Mouse (Mus musculus) T-cell, adult 2 months (primary cell): ENCODE measurements around the gene Lhx5.

Experiments used
- DNase-seq: peaks from one replicate; pipeline ENCODE4 v3.0.0; 2022; ENCODE audit warnings: low spot score

The Lhx5 gene

DNA sequence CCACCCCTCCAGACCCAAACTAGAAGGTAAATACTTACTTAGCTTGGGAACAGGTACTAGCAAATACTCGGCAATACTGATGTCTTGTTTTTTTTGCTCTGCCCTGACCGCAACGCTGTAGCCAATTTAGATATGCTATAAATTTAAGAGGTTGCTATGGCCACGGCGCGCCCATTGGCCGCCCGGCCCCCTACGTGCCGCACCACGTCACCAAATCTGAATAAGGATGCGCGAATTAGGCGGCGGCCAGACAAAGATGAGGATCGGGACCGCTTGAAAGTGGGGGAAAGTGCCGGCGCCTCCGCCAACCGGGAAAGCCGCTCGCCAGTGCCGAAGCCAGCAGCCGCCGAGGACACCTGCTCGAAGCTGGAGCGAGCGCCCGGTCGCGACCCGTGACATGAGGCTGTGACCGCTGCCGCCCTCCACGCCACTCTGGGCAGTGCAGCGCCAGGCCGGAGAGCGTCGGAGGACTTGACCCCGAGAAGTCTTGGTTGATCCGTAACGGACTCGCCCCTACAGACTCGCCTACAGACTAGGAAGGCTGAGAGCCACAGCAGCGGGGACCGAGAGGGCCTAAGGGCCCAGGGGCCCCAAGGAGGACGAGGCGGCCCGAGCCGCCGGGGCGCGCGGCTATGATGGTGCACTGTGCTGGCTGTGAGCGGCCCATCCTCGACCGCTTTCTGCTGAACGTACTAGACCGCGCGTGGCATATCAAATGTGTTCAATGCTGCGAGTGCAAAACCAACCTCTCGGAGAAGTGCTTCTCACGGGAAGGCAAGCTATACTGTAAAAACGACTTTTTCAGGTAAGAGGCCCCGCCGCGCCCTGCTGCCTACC lies at the start of gene Lhx5:
Gene Lhx5, plus strand, starts transcription at position 51 of the 837 bp plus-strand sequence.
- DNase-seq: no peak

DNA sequence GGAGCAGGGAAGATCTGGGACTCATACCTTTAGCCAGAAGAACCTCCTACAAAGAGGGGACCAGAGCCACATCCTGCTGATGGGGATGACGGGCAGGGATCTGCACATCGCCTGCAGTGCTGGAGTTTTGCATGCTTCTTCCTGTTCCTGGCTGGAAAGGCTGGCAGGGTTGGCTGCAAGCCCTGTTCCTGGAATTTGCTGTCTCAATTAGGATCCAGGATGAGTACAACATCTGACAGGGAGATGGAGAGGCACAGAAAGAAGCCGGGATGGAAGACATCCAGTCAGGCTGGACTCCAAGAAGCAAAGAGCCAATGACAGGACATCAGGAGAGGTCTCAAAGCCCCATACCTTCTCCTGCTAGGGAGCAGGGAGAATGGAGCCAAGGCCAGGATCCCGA lies 45.1 kb upstream of the Lhx5 start:
- DNase-seq: no peak

DNA sequence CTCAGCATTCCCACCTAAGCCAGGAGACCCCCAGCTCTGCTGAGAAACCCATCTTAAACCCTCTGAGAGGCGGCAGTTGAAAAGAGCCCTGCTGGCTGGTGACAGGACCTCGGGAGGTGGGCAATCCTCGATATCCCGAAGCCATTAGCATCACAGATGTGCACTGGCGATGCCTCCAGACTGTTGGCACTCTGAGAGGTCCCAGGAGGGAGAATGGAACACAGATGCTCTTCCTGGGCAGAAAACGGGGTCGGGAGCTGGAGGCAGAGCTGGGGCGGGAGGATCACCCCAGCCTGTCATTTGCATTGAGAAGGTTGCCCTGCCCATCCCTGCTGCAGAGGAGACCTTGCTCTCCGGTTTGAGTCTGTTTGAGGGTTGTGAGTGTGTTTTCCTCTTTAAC lies 42.7 kb upstream of the Lhx5 start:
- no peak for DNase-seq

DNA sequence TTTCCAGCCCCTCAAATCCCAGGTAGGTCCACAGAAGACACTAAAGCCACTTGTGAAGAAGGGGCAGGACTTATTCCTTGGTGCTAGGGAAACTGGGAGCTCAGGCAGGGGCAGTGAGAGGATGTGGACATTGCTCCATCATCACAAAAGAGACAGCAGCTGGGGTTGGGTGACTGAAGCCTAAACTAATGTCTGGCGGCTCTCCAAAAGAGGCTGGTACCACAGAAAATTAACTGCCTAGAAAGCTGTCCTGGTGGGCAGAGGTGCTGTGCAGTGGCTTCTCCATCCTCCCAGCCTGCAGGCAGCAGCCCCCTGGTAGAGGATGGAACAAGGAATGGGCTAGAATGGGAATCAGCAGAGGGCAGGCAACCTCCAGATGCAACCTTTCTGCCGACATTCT lies 41.5 kb upstream of the Lhx5 start:
- DNase-seq: no peak

DNA sequence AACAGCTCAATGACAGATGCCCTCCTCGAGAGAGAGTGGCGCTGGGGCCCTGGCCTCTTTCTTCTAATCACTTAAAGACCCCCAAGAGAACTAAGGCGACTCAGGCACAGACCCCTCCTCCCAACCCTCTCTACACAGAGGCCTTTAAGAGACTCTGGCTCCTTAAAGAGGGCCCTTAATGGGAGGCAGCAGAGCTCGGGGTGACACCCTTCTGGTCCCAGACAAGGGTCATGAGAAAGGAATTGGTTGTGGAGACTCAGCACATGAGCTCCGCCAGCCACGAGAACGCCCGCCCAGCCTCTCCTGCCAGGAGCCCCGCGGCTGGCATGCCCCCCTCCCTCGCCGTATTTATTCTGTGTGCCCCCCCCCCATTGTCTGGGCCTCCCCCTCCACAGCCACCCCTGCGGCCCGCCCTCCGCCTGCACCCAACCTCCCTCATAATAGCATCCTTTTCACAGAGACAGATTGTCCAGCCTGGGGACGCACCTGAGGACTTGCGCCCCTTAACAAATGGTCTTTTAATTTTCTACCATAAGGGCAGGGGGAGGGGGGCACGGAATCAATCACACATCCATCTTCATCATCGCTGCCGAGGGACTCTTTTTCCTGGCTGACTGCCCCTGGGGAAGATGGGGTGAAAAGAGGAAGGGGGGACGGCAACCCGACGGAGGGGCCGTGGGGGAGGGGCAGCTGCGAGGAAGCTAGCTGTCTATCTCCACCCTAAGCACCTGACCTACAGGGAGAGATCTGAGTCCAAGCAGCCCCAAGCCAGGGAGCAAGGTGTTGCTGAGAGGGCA lies 37.4 kb upstream of the Lhx5 start:
- DNase-seq: no peak

DNA sequence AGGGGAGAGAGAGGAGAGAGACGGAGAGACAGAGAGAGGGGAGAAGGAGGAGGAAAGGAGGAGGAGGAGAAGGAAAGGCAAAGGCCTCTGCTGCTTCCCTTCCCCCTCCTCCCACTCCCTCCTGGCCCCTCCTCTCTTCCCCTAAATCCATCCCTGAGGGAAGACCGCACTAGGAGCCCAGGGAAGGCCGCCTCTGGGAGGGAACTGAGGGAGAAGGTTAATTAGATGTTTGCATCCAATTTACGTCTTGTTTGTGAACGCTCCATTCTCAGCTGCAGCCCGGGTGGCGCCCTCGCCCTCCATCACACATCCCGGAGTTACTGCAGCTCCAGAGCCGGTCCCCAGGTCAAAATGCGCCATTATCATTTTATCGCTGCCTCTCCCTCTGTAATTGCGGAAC lies 33.5 kb upstream of the Lhx5 start:
- no peak for DNase-seq

DNA sequence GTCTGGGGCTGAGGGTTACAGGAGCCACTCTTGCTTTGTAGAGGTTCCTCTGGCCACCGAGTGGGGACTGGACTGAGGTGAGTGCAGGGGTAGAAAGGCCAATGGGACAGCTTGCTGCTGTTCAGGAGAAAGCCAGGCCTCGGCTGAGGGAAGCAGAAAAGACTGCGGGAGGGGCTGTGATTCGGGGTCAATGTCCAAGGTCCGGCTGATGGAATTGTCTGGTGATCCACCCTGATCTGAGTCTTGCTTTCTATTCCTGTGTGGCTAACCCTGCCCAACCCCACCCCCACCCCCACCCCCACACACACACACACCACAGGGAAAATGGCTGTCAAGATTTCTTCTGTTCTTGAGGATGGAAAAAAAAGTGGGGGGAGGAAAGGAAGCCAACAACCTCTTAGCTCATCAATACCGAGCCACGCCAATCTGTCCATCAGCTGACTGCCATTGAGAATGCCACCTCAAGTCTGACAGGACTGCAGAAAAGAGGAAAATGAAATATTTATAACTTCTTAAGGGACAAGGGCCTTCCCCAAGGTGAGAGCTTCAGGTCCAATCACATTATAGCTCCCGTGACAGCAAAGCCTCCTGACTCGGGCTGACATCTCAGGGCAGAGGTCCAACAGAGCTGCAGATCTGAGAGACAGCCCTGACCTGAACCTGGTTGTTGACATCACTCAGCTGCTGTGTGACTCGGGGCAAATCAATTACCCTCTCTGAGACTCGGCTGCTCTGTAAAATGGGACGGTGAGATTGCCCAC lies 26.5 kb upstream of the Lhx5 start:
- DNase-seq: no peak

DNA sequence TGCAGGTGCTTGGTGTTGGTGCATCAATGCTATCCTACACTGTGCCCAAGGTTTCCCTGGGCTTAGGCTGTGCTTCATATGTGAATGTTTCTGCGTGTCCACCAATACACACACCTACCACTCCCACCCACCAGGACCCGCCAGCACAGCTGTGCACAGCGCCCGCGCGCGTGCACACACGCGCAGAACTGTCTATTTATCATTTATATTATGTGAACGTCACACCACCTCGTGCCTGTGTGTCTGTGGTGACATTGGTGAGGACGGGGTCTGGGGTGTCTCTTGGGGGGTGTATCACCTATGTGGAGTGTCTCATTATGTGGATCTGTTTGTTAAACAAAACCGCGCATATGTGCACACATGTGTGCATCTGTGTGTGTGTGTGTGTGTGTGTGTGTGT lies 22.6 kb upstream of the Lhx5 start:
- no peak for DNase-seq

DNA sequence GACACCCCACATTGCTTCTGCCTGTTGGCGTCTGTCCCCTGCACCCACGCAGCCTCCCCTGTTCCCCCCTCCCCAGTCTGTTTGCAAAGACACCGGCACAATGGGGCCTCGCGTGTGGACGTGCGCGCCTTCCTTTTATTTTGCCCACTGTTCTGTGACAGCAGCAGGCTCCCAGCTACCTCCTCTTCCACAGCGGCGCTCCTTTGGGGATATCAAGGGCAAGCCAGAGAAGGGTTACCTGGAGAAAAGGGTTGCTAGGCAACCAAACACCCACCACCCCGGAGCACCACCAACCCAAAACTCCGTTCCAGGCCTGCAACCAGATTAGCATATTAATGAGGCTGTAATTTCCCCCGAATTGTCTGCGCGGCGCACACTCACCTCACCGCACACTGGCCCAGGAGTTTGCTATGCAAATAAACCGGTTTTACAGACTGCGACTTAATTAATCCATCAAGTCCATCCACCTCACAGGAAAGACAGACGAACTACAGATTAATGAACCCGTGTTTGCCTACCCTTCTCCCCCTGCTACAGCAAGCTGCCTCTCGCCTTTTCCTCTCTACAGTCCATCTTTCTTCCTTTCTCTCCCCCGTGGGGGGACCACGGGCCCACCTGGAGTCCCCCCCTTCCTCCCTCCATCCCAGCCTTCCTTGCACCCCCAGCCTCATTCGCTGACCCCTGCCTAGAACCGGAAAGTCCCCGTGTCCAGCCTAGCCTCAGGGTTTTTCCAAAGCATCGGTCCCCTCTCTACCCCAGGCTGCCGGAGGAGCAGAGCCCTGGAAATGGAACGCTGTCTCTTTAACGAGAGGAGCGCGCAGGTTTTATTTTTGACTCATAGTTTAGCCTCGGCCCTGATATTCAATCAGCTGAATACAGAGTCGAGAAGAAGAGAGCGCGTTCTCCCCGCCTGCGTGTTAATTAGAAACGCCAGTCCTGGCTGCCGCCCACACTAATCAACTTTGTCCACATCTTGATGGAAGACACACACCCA lies 21.8 kb upstream of the Lhx5 start:
- no peak for DNase-seq

DNA sequence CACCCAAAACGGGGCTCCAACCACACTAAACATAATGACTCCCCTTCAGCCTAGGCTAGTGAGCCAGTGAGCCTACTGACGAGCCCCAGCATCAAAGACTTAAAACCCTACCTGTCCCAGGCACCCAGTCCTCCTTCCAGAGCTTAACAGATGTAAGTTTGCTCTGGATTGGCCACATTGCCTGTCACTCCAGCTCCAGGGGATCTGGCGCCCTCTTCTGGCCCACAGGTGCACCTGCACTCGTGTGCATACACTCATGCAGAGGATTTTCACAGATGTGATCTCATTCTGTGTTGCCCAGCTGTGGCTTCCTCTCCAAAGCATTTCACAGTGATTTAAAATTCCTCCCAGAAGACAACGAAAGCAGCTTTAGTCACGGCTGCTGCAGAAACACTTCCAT lies 18.1 kb upstream of the Lhx5 start:
- no peak for DNase-seq

DNA sequence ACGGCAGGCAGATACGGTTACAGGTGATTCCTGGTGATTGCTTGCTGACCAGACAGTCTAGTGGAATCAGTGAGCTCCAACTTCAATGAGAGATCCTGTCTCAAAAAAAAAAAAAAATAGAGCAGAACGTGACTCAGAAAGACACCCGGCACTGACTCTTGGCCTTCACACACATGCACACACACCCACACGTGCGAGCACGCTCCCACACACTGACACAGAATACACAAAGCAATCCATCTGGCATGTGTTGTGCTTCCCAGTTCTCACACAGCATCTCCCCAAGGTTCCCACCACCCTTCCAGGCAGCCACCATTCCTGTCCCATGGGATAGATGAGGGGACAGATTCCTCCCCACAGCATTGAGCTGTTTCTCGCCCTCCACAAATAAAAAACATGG lies 11.4 kb upstream of the Lhx5 start:
- DNase-seq: no peak

DNA sequence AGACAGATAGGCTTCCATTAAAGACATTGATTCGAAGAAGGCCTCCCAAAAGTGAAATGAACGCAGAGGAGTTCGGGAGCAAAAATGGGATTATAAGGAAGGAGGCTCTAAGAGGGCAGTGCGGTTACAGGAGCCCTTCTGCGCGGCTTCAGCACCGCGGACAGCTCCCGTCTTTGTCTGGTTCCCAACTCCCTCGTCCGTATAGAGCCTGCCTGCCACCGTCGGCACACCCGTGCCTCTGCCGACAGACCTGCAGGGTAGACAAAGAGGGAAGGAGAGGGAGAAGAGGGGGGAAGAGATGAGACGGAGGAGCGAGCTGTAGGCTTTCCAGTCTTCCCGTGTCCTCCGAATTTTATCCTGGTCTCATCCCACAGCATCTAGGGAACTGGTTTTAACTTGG lies 7.5 kb upstream of the Lhx5 start:
- no peak for DNase-seq

DNA sequence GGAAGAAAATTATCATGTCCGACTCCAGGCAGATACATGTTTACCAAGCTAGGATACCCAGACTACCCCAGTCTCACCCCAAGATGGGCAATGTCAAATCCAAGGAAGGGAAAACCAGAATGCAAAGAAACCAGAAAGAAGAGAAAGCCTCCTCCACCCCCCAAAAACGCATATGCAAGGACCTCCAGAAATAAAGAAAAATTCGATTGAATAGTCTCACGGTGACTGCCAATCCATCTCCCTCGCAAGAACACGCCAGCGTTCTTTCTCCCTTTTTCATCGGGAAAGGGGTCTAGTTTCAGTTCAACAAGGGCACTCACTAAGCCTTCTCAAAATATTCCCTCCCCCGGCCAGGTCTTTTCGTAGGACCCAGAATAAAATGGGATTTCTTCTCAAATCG lies 6.8 kb upstream of the Lhx5 start:
- no peak for DNase-seq

DNA sequence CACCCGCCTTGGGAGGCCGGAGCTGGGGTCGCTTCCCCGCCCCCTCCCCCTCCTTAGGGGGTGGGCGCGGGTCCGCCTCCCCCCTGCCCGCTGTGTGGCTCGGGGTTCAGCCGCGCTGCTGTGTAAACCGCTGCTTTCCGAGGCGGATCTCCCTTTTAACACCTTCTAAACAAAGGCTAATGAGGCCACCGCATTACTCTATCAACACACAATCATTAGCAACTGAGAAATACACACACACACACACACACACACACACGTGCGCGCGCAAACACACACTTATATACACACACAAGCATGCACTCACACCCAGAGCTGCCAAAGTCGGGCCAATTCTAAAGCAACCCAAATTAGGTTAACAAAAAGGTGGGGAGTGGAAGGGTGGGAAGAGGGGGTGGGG lies 5.8 kb upstream of the Lhx5 start:
- DNase-seq: no peak

DNA sequence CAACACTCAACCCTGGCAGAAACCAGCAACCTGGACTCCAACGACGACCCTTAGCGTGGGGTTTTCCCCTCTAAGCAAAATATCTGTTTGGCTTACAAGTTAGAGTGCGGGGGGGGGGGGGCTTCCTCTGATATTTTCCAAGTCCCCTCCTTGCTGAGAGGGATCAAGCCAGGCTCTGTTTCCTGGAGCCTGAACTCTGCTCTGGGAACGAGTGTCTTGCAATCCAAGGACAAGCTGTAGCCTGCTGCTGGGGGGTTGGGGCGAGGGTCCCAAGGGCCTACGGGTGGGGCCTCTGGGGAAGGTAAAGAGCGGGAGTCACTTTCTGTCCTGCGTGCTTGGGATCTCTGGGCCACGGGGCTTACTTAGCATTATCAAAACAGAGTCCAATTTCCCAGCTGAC lies 4.9 kb upstream of the Lhx5 start:
- no peak for DNase-seq

DNA sequence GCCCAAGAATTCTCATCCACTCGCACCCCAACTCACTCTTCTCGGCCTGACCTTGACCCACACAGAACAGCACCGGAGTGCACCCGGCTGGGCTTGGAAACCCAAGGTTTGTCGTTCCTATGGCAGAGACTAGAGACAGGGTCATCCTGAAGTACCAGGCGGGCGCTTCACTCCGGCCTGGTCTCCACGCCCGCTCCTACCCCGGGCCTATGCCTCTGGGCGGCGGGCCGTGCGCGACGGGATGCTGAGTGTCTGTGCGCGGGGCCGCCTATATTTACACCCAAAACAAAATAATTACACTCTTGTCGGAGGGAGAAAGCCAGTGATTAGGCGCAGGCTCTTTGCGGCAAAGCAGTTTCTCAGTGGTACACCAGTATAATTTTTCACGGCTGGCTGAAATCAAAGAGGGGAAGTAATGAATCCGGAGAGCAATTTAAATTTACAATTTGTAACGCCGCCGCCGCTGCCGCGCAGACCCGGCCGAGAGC lies 4.0 kb upstream of the Lhx5 start:
- no peak for DNase-seq

DNA sequence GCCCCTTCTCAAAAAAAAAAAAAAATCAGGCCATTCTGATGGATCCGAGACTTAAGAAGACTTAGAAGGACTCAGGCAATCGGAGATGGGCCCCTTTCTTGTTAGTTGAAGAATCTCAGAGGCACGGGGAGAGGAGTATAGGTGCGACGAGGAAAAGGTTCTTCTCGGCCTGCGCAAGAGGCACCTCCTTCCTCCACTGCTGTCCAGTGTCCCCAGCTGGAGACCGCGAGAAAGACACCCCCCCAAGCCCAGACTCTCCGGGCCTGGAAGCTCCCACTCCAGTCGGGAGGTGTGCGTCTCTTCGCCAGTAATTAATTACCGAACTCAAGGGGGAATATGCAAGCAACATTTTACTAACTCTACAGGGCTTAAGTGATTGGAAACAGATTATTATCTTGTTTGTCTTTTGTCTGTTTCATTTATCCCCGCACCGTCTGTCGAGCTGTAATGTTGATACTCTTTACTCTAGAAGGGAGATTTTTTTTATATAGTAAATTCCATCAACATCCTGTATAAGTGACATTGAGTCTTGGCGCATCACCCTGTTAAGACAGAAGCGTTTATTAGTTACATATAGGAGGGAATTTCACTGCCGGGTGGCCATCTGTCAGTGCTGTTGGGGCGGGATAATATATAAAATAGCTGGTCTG lies 3.2 kb upstream of the Lhx5 start:
- DNase-seq: no peak

DNA sequence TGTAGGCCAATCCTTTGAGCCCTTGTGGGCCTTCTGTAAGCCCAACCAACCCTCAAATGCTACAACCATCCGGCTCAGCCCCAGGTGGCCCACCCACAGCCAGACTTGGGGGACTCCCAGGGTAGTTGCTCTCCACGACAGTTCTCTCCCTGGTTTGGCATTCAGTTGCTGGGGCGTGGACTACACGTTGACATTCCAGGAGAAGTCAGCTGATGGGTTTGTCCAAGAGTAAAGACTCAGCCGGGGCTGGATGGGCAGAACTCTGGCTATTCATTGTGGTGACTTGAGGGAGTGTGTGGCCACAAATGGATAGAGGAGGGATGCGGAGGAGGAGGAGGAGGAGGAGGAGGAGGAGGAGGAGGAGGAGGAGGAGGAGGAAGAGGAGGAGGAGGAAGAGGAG lies 2.5 kb upstream of the Lhx5 start:
- DNase-seq: no peak

DNA sequence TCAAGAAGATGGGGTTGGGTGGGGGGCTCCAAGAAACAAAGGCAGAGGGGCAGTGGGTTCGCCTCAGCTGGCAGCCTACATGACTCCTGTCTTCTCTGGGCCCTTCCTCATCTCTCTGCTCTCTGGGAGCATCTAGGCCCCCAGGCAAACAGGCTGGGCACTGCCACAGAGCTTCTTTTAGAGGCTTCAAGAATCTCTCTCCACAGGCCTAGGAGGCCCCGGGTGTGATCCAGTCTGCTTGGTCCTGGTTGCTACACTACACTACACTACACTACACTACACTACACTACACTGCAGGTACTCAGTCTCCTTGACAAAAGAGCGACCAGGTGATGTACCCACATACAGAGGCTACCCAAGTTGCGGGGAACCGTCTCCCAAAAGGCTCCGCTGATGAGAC lies 1.8 kb upstream of the Lhx5 start:
- no peak for DNase-seq

DNA sequence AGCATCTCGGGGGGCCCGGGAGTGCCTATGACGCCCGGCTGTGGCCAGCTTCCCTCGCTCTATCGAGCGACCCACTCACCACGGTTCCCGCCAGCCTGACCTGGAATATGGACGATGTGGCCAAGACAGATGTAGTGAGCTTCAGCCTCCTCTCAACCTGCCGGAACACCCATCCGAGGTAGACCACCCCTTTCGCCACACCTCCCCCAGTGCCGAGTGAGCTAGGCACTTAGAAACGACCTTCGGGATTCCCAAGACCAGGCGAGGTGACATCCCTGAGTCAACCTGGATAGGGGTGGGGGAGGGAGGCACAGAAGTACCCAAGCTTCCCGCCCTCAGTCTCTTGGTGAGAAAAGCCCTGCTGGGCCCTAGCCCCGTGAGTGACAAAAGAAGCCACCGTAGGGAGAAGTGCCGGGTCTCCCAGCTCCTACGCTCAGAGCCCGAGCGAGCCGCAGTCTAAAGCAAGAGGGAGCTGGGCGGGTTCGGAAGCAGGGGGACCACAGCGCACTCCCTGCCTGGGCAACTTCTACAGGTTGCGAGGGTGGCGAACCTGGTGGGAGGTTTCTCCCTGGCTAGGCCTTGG lies 407 bp upstream of the Lhx5 start:
- DNase-seq: no peak
